Mouse (Mus musculus): ENCODE results near the gene Ppia. TPM values are rescaled to one million over a fixed set of nuclear protein-coding genes. Genes with fewer than 3 reads are reported as not detected.

Gene Ppia
- polyA plus RNA-seq, 1 experiment from 2014 or later = 6,298 TPM

GRCm38 (mm10) chr11:6390376-6391053 is 24.7 kb upstream of the Ppia start:
- H3K9ac ChIP-seq = peak overlapping the region; percentile 82; the same call in 1 of the 2 replicates
- peak overlapping the region; percentile 77 for H3K4me2 ChIP-seq (replicated peaks)
- no peak overlapping the region for H3K27ac ChIP-seq
- H3K9me3 ChIP-seq = no peaks in the 10 kb centered on the region
- no peak for ATAC-seq
- peaks cover 3% of the 10 kb centered on the region; the same call in 1 of the 2 replicates for H3K36me3 ChIP-seq
- WGBS = 81% methylated on average over 8 of the region's 8 CpGs
- peak overlapping the region; percentile 77 for H3K4me3 ChIP-seq (replicated peaks)
- peaks cover 15% of the 10 kb centered on the region for H3K4me1 ChIP-seq (replicated peaks)
- no peaks in the 10 kb centered on the region for H3K27me3 ChIP-seq (replicated peaks)

- no peak for ATAC-seq
- WGBS = 77% methylated on average over 8 of the region's 8 CpGs
- H3K36me3 ChIP-seq = peaks cover 13% of the 10 kb centered on the region
Observed at GRCm38 (mm10) chr11:6391516-6392276, 23.5 kb upstream of the Ppia start.

GRCm38 (mm10) chr11:6392857-6393256 is 22.4 kb upstream of the Ppia start:
- no peak for ATAC-seq
- peaks cover 23% of the 10 kb centered on the region for H3K36me3 ChIP-seq
- H3K9ac ChIP-seq = no peak overlapping the region
- no peaks in the 10 kb centered on the region for H3K27me3 ChIP-seq (replicated peaks)
- no peaks in the 10 kb centered on the region for H3K9me3 ChIP-seq
- no peak overlapping the region for H3K4me3 ChIP-seq (replicated peaks)
- WGBS = 76% methylated on average over 6 of the region's 6 CpGs
- peaks cover 15% of the 10 kb centered on the region for H3K4me1 ChIP-seq (replicated peaks)
- no peak overlapping the region for H3K27ac ChIP-seq
- no peak overlapping the region for H3K4me2 ChIP-seq (replicated peaks)

More at GRCm38 (mm10) chr11:6391516-6392276, 23.5 kb upstream of the Ppia start:
- H3K4me2 ChIP-seq (replicated peaks) = no peak overlapping the region
- H3K4me3 ChIP-seq (replicated peaks) = no peak overlapping the region
- peaks cover 15% of the 10 kb centered on the region for H3K4me1 ChIP-seq (replicated peaks)
- H3K9ac ChIP-seq = no peak overlapping the region
- no peak overlapping the region for H3K27ac ChIP-seq
- H3K9me3 ChIP-seq = no peaks in the 10 kb centered on the region
- no peaks in the 10 kb centered on the region for H3K27me3 ChIP-seq (replicated peaks)

DNA sequence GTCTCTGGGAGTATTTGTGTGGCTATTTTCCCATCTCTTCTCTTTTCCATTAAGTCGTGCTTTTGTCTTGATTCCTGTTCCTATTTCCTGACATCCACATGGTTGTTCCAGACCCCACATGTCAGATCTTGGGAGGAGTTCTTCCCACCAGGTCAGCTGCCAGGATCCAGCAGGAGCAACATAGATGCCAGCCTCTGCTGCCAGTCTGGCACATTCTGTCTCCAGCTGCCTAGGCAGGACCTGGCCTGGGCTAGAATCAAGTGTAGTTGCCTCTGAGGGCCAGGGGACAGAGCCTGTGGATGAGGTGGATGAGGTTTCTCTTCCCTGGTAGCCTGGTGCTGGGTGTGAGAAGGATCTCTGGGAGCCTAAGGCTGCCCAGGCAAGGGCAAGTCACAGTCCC is 21.4 kb upstream of the Ppia start:
- Histone ChIP-seq H3K9me3 (no peaks in the 10 kb centered on the region), H3K27ac (no peak overlapping the region), H3K27me3 (replicated peaks) (no peaks in the 10 kb centered on the region), H3K4me1 (replicated peaks) (peaks cover 15% of the 10 kb centered on the region), H3K4me2 (replicated peaks) (no peak overlapping the region), H3K36me3 (peaks cover 26% of the 10 kb centered on the region), H3K4me3 (replicated peaks) (no peak overlapping the region), H3K9ac (no peak overlapping the region)
- no peak for ATAC-seq
- 72% methylated on average over 1 of the region's 1 CpGs for WGBS

DNA sequence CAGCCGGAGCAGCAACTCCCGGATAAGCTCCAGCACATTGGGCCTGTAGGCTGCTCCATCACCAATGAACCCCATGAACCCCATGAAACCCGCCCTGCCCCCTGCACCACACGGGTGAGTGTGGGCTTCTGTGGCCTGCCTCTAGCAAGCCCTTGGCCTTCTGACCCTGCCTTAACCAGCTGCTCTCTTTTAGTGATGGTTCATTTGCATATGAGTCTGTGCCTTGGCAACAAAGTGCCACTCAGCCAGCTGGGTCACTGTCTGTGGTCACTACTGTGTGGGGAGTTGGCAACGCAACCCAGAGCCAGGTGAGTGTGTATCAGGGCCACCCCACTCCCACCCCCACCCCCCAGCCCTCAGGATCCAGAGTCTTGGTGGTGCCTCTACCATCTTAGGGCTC is 19.7 kb upstream of the Ppia start:
- H3K4me1 ChIP-seq (replicated peaks) = peaks cover 11% of the 10 kb centered on the region; the same call in 1 of the 2 replicates
- no peak overlapping the region for H3K4me2 ChIP-seq (replicated peaks)
- no peak overlapping the region for H3K27ac ChIP-seq
- no peaks in the 10 kb centered on the region for H3K27me3 ChIP-seq (replicated peaks)
- no peaks in the 10 kb centered on the region for H3K9me3 ChIP-seq
- H3K9ac ChIP-seq = no peak overlapping the region
- WGBS = 85% methylated on average over 5 of the region's 5 CpGs
- no peak overlapping the region for H3K4me3 ChIP-seq (replicated peaks)
- peaks cover 40% of the 10 kb centered on the region for H3K36me3 ChIP-seq
- no peak for ATAC-seq

DNA sequence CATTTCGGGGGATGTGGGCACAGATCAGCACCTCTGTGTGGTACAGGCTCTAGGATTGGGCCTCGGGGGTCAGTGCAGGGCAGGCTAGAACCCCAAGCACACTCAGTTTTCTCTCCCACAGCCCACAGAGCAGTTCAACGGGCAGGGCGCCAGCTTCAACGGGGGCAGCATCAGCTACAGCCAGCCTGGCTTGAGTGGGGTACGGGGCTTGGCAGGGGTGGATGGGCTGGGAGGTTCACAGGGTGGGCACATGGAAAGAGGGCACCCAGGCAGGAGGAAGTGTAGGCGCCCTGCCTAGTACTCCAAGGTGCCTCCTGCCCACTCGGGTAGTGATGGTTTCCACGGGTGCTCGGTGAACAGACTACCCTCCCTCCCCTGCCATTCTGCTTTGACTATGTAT is 17.1 kb upstream of the Ppia start:
- Histone ChIP-seq H3K4me3 (replicated peaks) (no peak overlapping the region), H3K4me2 (replicated peaks) (no peak overlapping the region), H3K9me3 (no peaks in the 10 kb centered on the region), H3K4me1 (replicated peaks) (0 out of 2 replicates have a peak, but pooled peaks cover 2% of the 10 kb centered on the region), H3K27me3 (replicated peaks) (no peaks in the 10 kb centered on the region), H3K9ac (no peak overlapping the region), H3K27ac (no peak overlapping the region), H3K36me3 (peaks cover 63% of the 10 kb centered on the region)
- 95% methylated on average over 10 of the region's 10 CpGs for WGBS
- ATAC-seq = no peak

- no peaks in the 10 kb centered on the region for H3K9me3 ChIP-seq
- ATAC-seq = no peak
- H3K27me3 ChIP-seq (replicated peaks) = no peaks in the 10 kb centered on the region
- 85% methylated on average over 19 of the region's 19 CpGs for WGBS
- H3K4me2 ChIP-seq (replicated peaks) = no peak overlapping the region
- H3K4me1 ChIP-seq (replicated peaks) = peaks cover 30% of the 10 kb centered on the region
- H3K4me3 ChIP-seq (replicated peaks) = no peak overlapping the region
- H3K9ac ChIP-seq = no peak overlapping the region
- peaks cover 60% of the 10 kb centered on the region for H3K36me3 ChIP-seq
- H3K27ac ChIP-seq = no peak overlapping the region
Observed at GRCm38 (mm10) chr11:6402515-6403510, 12.4 kb upstream of the Ppia start.

DNA sequence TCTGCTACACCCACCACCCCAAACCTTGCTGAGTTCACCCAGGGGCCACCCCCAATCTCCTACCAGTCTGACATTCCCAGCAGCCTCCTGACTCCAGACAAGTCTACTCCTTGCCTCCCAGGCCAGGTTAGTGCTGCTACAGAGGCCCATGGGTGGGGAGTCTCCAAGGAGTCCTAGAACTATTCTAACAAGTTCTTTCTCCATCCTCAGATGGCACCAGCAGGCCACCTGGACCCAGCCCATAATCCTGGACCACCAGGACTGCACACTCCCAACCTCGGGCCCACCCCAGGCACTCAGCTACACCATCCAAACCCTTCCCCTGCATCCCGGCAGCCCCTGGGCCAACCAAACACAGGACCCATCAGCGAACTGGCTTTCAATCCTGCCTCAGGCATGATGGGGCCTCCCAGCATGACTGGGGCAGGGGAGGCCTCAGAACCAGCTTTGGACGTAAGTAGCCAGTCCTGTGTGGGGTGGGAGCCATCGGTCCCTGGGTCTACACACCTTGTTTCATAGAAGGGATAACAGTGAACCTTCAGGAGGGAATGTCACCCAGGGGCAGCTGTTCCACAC is 11.3 kb upstream of the Ppia start:
- no peaks in the 10 kb centered on the region for H3K9me3 ChIP-seq
- whole genome bisulfite sequencing = 92% methylated on average over 5 of the region's 5 CpGs
- no peak for ATAC-seq
- no peak overlapping the region for H3K4me2 ChIP-seq (replicated peaks)
- H3K4me1 ChIP-seq (replicated peaks) = peaks cover 30% of the 10 kb centered on the region
- H3K9ac ChIP-seq = no peak overlapping the region
- no peaks in the 10 kb centered on the region for H3K27me3 ChIP-seq (replicated peaks)
- H3K27ac ChIP-seq = no peak overlapping the region
- H3K36me3 ChIP-seq = peaks cover 57% of the 10 kb centered on the region
- H3K4me3 ChIP-seq (replicated peaks) = no peak overlapping the region

GRCm38 (mm10) chr11:6404699-6405566 is 10.3 kb upstream of the Ppia start:
- Histone ChIP-seq H3K4me2 (replicated peaks) (no peak overlapping the region), H3K4me1 (replicated peaks) (peaks cover 30% of the 10 kb centered on the region), H3K36me3 (peaks cover 47% of the 10 kb centered on the region), H3K9me3 (no peaks in the 10 kb centered on the region), H3K27ac (peak overlapping the region; percentile 79), H3K9ac (0 out of 2 replicates have a peak overlapping the region, but pooled peaks have one; percentile 3), H3K27me3 (replicated peaks) (no peaks in the 10 kb centered on the region), H3K4me3 (replicated peaks) (no peak overlapping the region)
- 67% methylated on average over 9 of the region's 9 CpGs for WGBS
- ATAC-seq = 0 out of 2 replicates have a peak, but pooled peaks have one; percentile 2

DNA sequence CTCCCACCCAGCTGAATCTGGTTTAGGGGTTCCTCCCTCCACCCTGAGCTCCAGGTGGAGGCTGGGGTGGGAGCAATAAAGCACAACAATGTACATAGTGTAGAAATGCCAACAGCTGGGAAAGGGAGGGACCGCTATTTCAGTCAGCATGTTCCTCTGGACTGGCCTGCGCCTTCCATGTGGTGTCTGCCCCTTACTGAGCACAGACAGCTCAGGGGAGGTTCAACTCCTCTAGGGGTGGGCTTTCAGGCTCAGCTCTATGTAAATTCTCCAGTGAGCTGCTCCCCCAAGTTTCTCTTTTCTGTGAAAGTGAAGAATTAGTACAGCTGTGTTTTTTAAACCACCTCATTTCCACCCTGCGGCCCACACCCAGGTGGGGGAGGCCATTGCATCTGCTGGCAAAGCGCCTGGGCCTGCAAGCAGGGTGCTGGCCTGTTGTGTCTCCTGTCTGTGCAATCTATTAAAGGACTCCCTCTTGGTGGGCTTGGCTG is 9.6 kb upstream of the Ppia start:
- Histone ChIP-seq H3K36me3 (peaks cover 41% of the 10 kb centered on the region), H3K4me1 (replicated peaks) (peaks cover 30% of the 10 kb centered on the region), H3K4me2 (replicated peaks) (no peak overlapping the region), H3K27ac (peak overlapping the region; percentile 79), H3K27me3 (replicated peaks) (no peaks in the 10 kb centered on the region), H3K9me3 (no peaks in the 10 kb centered on the region), H3K9ac (0 out of 2 replicates have a peak overlapping the region, but pooled peaks have one; percentile 6), H3K4me3 (replicated peaks) (no peak overlapping the region)
- WGBS = 54% methylated on average over 4 of the region's 4 CpGs
- ATAC-seq = 0 out of 2 replicates have a peak, but pooled peaks have one; percentile 35
